Mouse (Mus musculus) layer of hippocampus, postnatal 36 days (tissue): Measurements from ENCODE around the gene Tmcc1. TPM values are rescaled to one million over a fixed set of nuclear protein-coding genes. Genes with fewer than 3 reads are reported as not detected.
A peak's percentile ranks its signal among the peaks of the same experiment; 100 is the strongest.
"Not testable (repeated sequence)": the region's sequence is repeated elsewhere in the genome, so short reads cannot be mapped to it uniquely, and the experiment has no call there.

ENCODE experiments used
- DNase-seq, 2 experiments: peaks; one replicate each; pipeline ENCODE4 v3.0.0; 2022
- total RNA-seq, 2 experiments: library from RNA; stranded (reverse); gene quantifications; 2 replicates each; pipeline ENCODE4 v1.2.3; 2021

Tmcc1 gene
- total RNA-seq, 2 experiments from 2014 or later: 80.7 to 90.9 TPM

DNA sequence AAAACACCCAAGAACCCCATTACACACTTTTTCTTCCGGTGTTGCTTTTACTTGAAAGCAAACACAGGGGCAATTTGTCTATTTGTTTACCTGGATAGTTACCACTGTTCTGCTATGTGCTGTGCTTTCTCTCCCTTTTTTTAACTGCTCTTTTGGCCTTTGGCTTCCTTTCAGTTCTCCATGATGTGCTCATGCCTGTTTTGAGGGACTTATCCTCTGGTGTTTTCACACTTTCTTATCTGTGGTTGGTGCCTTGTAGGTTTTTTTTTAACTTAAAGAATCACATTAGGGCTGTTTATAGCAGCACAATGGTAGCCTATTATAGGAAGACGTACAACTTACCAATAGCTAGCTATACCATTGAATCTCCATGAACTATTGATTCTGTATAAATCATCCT lies 51.6 kb downstream of the Tmcc1 start:
- no peak for DNase-seq

- DNase-seq: no peak
Measured at GRCm38 (mm10) chr6:116140782-116141181, 52.5 kb downstream of the Tmcc1 start.

DNA sequence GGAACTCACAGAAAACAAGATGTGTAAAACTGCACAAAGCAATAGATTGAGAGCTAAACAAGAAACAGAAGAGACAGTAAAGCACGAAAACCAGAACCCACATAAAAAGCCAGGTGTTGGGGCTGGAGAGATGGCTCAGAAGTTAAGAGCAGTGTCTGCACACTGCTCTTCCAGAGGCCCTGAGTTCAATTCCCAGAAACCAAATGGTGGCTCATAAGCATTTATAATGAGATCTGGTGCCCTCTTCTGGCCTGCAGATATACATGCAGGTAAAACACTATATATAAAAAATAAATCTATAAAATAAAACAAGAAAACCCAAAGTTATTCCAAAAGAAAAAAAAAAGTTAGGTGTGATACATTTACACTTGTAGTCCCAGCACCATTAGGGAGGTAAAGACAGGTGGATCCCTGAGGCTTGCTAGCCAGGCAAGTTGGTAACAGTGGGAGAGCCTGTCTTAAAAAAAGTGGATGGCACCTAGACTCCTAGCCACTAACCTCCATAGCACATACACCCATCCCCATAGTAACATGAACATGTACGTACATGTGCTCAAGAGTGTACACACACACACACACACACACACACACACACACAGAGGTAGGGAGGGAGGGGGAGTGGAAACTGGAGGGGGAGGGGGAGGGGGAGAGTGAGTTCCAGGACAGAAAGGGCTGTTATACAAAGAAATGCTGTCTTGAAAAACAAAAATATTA lies 54.0 kb downstream of the Tmcc1 start:
- no peak for DNase-seq

DNA sequence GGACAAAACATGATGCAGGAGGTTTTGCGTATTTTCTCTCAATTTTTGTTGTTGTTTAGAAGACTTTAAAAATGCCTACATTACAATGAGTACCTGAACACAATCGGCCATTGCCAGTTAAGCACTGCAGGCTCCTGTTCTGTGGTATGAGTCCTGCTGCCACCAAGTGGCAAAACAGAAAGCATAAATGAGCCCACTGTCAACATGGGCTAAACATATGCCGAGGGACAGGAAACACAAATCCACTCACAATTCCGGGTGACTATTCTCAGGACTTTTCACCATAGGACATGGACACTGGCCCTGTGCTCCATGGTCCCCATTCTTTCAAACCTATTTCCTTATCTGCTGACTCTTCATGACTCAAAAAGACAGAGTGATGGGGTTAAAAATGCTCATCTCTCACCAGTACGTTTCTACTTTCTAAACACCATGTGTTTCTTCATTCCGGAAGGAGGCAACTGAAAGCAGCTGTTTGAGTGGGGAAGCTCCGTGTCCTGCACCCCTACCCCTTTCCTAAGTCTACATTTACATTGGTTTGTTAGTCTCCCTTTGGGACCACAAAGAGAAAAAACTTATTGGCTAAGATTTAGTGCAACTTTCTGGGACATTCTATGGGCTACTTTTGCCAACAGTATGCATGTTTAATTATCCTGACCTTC lies 57.2 kb downstream of the Tmcc1 start:
- no peak for DNase-seq

DNA sequence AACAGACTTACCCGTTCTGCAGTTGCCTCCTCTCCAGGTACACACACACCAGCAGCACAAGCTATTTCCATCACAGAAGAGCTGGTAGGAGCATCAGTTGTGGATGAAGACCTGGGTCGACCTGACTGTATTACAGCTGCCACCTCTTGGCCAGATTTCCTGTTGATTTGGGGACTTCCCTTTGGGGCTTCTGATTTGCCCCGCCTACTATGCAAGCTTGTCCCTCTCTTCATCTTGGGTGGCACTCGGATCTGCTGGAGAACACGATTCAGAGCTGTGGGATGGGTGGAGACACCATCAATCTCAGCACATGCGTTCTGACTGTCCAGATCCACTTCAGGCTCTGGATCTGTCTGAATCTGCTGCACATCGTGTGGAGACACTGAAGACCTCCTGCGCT lies 59.5 kb downstream of the Tmcc1 start:
- DNase-seq: no peak

DNA sequence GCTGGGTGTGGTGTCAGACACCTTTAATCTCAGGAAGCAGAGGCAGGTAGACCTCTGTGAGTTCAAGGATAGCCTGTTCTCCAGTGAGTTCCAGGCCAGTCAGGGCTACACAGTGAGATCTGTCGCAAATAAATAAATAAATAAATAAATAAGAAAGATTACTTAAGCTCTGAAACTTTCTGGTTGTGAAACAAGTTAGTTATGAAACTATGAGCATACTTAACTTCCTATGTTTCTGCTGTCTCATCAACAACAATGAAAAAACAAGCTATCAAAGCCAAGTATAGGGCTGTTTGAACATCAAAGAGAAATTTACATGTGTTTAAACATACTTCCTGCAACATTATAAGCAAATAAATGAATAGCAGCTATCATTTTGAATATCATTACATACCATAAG lies 61.5 kb downstream of the Tmcc1 start:
- no peak for DNase-seq

DNA sequence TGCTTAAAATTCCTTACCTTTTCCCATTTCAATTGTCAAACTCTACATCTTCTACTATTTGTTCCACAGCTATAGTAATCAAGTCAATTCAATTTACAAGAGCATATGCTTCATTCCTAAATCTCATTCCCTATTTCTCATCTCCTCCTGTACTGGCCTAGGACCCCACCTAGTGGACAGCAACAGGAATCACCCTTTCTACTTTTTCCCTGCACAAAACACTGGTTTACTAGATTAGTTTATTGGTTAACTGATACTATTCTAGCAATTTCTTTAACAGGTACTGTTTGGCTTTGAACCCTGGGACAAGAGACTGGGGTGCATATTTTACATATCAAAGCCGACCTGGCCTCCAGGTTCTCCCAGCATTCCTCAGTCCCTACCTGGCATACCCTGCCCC lies 64.6 kb downstream of the Tmcc1 start:
- no peak for DNase-seq

DNA sequence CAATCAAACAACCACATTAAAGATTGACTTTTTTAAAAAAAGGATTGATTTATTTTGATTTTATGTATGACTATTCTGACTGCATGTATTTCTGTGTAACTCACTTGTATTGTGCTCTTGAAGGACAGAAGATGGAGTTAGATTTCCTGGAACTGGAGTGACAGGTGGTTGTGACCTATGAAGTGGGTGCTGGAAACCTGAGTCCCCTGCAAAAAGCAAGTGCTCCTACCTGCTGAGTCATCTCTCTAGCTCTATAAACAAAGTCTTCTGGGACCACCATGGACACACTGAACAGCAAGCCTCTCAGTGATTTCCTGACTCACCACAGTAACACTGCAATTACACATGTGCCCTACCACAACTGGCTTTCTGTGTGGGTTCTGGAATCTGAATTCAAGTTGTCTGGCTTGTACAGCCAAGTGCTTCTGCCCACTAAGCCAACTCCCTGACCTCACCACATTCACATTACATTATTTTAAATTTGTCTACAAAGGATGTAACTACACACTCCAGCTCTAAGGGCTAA lies 65.3 kb downstream of the Tmcc1 start:
- no peak for DNase-seq

DNA sequence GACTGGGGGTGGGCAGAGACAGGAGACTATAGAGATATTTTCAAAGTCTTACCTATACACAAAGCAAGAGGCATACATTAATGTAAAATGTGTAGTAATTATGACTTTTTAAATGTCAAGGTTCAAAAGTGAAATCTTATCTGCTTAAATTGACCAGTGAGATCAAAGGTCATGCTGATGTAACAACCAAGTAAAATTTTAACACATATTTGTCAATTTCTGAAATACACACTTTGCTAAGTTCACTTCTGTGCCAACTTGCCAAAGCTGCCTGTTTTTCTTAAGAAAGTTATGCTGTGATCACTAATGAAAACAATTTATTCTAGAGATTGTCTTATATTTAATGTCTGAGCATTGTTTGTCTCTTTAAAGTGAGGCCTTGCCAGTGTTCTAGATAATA lies 66.7 kb downstream of the Tmcc1 start:
- DNase-seq: no peak

DNA sequence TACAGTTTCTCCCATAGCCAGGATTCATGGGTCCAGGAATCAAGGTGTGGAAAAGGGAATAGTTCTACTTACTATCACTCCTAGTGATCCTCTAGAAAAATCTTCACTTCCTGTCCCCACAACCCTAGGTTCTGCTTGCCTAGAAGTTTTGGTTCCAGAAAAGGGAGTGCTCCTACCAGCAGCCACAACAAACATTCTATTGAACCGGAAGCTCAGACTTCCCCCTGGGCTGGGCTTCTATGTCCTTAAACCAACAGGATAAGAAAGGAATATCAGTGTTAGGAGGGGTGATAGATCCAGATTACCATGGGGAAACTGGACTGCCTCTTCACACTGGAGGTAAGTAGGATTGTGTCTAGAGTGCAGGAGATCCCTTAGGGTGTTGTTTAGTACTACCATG lies 70.4 kb downstream of the Tmcc1 start:
- DNase-seq: no peak

DNA sequence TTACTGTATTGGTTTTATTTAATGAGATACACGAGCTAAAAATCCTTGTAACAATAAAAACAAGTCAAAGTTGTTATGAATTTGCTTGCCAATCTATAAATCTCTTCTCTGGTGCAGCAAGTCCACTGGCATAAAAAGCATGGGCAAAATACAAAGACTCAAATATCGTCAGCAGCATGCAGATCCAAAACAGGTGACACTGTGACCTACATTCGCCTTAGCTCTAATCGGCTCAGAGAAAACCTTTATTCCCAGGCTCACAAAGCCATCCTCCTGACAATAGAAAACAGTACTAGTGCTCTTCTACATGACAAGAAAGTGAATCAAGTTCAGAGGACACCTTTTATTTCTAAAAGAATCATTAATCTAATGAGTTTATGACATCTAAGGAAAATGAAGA lies 73.6 kb downstream of the Tmcc1 start:
- DNase-seq: no peak

DNA sequence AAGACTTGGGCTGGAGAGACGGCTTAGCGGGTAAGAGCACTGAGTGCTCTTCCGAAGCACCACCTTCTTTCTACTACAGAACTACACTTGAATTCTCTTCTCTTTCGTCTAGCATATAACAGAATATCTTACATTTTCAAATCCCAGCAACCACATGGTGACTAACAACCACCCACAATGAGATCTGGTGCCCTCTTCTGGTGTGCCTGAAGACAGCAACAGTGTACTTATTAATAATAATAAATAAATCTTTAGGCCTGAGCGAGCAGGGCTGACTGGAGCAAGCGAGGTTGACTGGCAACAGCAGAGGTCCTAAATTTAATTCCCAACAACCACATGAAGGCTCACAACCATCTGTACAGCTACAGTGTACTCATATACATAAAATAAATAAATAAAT lies 76.7 kb downstream of the Tmcc1 start:
- not testable (repeated sequence) for DNase-seq

DNA sequence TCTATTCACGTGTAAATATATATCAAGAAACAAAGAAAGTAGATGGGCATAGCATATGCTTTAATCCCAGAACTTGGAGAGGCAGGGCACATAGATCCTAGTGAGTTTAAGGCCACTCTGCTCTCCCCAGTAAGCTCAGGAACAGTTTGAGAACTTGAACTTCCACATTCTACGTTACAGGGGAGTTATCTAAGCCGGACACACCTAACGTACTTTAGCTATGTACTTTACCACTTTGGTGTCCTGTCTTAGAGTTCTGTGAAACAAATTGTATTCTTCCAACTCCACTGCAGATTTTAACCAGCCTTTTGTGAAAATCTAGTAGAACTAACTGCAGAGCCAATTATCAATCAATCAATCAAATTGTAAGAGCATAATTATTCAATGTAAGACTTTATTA lies 82.7 kb downstream of the Tmcc1 start:
- DNase-seq: no peak

DNA sequence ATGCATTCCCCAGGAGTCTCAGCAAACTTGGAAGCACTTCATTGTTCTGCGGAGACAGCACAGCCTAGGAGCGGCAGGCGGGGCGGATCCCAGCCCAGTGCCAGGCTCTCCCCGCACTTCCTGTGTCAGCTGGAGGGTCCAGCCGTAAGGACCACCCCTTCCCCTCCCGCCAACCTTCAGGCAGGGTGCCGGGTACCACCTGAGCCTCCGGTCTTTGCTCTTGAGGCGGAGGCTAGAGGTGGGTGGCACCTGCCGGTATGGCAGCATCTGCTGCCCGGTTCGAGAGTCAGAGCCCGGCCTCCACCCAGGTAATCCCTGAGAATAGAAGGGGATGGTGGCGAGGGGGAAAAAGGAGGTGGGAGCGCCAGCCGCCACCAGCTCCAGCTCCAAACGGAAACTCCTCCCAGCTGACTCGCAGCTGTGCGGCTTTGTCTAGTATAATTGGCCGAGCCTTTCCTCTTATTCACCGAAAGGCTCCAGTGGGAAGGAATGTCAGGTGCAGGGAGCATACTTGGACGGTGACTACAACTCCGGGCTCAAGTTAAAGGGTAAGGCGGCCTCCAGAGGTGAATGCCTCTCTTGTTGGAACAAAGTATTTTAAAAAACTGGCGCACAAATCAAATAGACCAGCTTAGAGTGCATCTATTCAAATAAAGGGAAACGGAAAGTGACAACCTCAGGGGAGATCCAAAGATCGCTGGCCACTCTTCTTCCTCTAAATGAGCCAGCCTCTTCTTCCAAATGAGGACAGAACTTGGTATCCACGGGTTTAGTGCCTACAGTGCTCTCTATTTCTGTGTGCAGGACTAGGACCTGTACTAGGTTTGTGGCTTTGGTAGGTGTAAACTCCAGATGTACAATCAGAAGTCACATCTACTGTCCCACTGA lies 85.6 kb downstream of the Tmcc1 start:
- peak; percentile 21 to 28 for DNase-seq

DNA sequence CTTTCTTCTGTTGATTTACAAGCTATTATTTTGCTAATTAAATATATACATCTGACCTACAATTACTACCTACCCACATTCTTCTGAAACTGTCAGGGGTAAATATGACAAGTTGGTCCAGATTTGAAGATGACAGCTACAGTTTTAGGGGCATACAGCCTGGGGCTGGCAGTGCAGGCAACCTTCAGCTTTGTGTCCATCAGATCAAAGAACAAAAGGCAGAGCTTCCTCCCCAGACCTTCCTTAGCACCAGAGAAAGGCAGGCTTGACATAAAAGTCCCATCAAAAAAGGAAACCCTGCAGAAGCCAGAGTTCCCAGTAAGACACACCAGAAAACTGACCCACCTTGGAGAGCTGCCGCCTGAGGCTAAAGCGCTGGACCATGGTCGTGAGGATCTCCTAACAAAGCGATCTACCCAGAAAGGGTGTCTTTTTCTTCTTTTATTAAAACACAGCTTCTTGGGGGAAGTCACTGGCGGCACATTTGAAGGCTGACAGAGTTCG lies 86.3 kb downstream of the Tmcc1 start:
- DNase-seq: no peak

DNA sequence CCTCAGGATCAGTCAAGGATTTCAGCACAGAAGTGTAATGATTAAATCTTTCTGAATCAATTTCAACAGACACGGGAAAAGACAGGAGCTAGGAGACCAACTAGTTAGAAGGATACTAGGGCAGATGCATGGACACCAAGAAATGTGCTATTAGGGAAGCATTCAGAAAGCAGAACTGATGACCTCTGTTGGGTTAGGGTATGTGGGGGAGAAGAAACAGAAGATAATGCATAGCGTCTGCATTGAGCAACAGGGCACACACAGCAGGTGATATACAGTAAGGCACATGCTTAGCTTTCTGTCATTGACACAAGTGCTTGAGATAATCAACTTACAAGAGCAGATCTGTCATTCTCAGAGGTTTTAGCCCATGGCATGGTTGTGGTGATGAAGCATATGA lies 95.7 kb downstream of the Tmcc1 start:
- DNase-seq: no peak

DNA sequence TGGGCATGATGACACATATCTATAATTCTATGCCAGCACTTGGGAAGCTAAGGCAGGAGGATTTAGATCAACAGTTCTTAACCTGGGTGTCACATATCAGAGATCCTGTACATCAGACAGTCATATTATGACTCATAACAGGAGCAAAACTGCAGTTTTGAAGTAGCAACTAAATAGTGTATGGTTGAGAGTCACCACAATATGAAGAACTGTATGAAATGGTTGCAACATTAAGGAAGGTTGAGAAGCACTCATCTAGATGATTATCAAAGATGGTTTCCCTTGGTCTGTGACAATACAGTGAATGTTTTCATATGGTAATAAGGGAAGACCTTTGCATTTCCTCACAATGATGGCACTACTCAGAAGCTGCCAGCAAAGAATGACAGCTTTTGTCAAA lies 103.9 kb downstream of the Tmcc1 start:
- no peak for DNase-seq

DNA sequence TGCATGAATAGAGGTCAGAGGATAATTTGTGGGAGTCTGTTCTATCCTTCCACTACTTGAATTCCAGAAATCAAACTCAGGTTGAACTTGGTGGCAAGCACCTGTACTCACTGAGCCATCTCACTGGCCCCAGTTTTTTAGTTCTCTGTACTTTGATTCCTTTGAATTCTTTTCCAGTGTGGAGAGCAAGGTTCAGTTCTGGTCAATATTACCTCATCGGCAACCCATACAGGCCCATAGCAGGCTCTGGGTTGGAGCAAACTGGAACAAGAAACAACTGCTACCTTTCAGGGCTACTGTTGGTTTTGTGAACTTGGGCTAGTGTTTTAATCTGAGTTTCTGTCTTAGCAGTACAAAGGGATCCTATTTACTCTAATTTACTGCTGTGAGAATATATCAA lies 107.2 kb downstream of the Tmcc1 start:
- no peak for DNase-seq

DNA sequence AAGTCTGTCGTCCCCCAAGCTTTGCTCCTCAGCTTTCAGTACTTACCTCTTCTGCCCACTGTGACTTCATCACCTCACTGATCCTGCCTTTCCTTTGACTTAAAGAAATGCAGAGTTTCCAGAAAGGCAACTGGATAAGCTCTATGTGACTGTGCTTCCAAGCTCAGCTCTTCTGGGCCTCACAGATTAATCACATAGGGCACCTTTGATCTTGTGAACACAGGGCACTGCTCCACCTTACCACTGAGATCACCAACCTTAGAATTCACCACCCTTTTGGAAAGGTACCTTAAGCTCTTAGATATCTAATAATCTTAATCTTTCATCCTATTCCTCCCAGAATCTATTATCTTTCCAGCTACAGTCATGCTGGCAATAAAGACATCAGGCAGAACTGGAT lies 111.0 kb downstream of the Tmcc1 start:
- no peak for DNase-seq

DNA sequence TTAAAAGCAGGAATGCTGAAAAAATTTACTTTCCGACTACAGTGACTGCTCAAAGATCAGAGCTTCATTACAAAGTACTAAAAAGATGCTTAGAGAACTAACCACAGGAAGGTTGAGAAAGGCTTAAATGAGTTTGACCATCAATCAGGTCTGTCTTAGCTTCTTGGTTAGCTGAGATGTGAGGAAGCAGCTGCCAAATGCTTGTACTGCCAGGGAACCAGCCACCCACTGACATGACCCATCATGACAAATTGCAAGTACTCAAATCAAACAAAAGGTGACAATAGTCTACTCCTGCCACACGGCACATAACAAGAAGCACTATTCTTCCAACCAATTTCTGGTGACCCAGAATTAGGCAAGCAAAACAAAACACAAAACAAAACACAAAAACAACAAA lies 111.9 kb downstream of the Tmcc1 start:
- no peak for DNase-seq

- no peak for DNase-seq
Measured at GRCm38 (mm10) chr6:116080756-116081155, 112.5 kb downstream of the Tmcc1 start.

GRCm38 (mm10) chr6:116077608-116078007 lies 115.7 kb downstream of the Tmcc1 start:
- no peak for DNase-seq

DNA sequence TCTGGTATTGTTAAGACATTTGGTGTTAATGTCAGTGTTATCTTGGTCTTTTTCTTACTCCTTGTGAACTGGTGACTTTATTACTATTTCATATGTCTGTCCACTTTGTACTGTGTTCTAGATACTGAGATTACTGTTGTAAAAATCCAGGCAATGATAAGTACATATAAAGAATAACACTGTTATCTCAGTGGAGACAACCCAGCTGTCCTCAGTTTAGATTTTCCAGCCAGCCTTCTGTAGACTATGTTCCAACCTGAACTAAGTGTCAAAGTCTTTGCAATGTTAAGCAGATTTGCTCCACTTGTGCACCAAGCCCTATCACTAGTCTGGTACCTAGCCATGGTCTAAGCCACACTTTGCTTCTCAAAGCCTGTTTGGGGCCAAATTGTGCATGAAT lies 118.4 kb downstream of the Tmcc1 start:
- no peak for DNase-seq
